Mouse (Mus musculus) ES-E14 (cell line): ENCODE measurements around the gene Homer3. TPM values are rescaled to one million over a fixed set of nuclear protein-coding genes. Genes with fewer than 3 reads are reported as not detected.

Experiments
- DNase-seq: peaks from one replicate; pipeline ENCODE4 v3.0.0-alpha.2; 2013; ENCODE audit warnings: low read depth, low spot score
- H3K27ac ChIP-seq: 2 replicates; pipeline ENCODE4 v1.5.1; 2012; ENCODE audit warnings: low read depth, mild to moderate bottlenecking, low read length, moderate library complexity, mixed read lengths; ENCODE audit not compliant: poor library complexity, insufficient read depth, severe bottlenecking
- H3K36me3 ChIP-seq: 2 replicates; pipeline ENCODE4 v1.6.1; 2012; ENCODE audit warnings: mild to moderate bottlenecking, low read length, moderate library complexity, mixed read lengths; ENCODE audit not compliant: control insufficient read depth, poor library complexity, insufficient read depth, severe bottlenecking
- H3K4me1 ChIP-seq, 2 experiments: fragments of 150-350 bp in 1 of 2; sonication (generic) in 1 of 2; 2 replicates each; pipeline ENCODE4 v1.6.1; 2012; ENCODE audit warnings: low read length in 2 of 2, mild to moderate bottlenecking in 1 of 2, mixed read lengths in 1 of 2; ENCODE audit not compliant: control insufficient read depth in 2 of 2, insufficient read depth in 2 of 2, poor library complexity in 1 of 2
- H3K4me3 ChIP-seq, 2 experiments: fragments of 150-350 bp in 1 of 2; sonication (generic) in 1 of 2; 2 replicates each; pipeline ENCODE4 v1.5.1; 2012; ENCODE audit warnings: low read length in 2 of 2, low read depth in 1 of 2, mild to moderate bottlenecking in 1 of 2, mixed read lengths in 1 of 2; ENCODE audit not compliant: insufficient read depth in 1 of 2, poor library complexity in 1 of 2, severe bottlenecking in 1 of 2
- H3K9ac ChIP-seq: 2 replicates; pipeline ENCODE4 v1.6.1; 2012; ENCODE audit warnings: low read depth, mild to moderate bottlenecking, low read length, mixed read lengths; ENCODE audit not compliant: poor library complexity, insufficient read depth, severe bottlenecking
- H3K9me3 ChIP-seq: fragments of 150-350 bp; sonication (generic); 2 replicates; pipeline ENCODE4 v1.6.1; 2012; ENCODE audit warnings: low read depth, mild to moderate bottlenecking, low read length; ENCODE audit not compliant: control insufficient read depth, insufficient read depth
- CHD2 ChIP-seq: IDR thresholded peaks from 2 replicates; pipeline ENCODE4 v1.6.1; 2014; ENCODE audit warnings: mild to moderate bottlenecking, low read depth, low read length, inconsistent platforms
- HCFC1 ChIP-seq: IDR thresholded peaks from 2 replicates; pipeline ENCODE4 v1.6.1; 2012; ENCODE audit warnings: low read length, inconsistent platforms, borderline replicate concordance; ENCODE audit not compliant: insufficient read depth
- MAFK ChIP-seq: IDR thresholded peaks from 2 replicates; pipeline ENCODE4 v1.6.1; 2014; ENCODE audit warnings: mild to moderate bottlenecking, low read depth, low read length, inconsistent platforms; ENCODE audit not compliant: insufficient read depth
- ZC3H11A ChIP-seq: IDR thresholded peaks from 2 replicates; pipeline ENCODE4 v1.6.1; 2012; ENCODE audit warnings: low read depth, mild to moderate bottlenecking, inconsistent platforms, low read length, borderline replicate concordance
- ZNF384 ChIP-seq: IDR thresholded peaks from 2 replicates; pipeline ENCODE4 v1.6.1; 2012; ENCODE audit warnings: low read depth, low read length, inconsistent platforms
- in situ Hi-C, 2 experiments: fragments of 600-800 bp; cut with MboI; formaldehyde crosslinking; loops; one replicate each; pipeline ENCODE4 v1.15.1; 2025; ENCODE audit warnings: low sequenced_read_pairs in 2 of 2, inconsistent platforms in 1 of 2; ENCODE audit not compliant: unreplicated experiment in 2 of 2
- total RNA-seq: library from RNA; depleted of rRNA; stranded (reverse); fragments of 300-350 nt; gene quantifications from 2 replicates; pipeline ENCODE4 v1.2.3, GENCODE M21; 2012

Homer3 gene
- total RNA-seq, 1 experiment, result 34.4 TPM

DNA sequence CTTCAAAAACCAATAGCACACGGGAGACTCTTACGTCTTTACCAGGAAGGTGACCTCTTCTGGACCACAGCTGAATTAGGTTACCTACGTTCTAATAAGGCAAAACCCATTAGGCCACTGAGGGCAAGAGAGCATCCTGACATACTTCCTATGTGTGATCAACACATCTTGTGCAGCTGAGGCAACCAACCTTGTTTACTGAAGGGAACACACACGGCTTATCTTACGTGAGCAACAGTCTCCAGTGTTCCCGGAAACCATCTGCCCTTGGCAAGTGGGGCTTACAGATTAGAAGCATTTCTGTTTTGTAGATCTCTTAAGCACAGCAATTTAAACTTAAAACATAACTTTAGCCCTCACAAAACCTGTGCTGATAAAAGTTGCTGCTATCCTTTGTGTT is 44.9 kb downstream of the Homer3 start:
- in situ Hi-C loops, result no loop called here
- H3K36me3 ChIP-seq, result peaks cover 15% of the 10 kb centered on the region
- no peak for DNase-seq

DNA sequence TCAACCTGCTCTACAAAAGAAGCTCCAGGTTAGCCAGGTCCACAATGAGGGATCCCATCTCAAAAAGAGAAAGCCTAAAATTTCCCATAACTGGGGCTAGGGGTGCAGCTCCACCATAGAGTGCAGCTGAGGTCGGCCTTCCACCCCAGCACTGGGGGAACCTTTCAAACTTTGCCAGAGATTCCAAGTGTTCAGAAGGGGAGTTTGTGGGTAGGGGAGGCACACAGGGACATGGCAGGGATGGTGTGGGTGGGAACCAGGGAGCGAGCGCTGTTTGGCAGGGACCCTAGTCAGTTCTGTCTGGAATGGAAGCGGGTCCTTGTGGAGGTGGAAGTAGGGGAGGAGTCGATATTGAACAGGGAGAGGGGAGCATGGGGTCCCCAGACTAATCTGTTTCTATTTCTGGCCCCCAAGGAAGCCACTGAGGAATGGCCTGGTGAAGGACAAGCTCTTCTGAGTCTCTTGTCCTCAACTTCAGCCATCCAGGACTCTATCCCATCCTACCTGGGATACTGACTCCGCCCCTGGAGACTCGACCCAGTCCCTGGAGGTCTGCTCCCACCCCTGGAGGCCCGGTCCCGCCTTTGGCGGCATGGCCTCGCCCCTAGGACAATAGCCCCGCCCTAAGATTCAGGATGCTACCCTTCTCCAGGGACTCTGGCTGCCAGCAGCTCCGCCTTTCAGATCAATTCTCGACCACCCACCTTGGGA is 46.7 kb downstream of the Homer3 start, which contains the start of gene Gdf1:
TSS of gene Gdf1 (plus strand) at position 694 of the 711 bp plus-strand sequence.
- peaks cover 29% of the 10 kb centered on the region for H3K36me3 ChIP-seq
- in situ Hi-C loops, result no loop called here
- DNase-seq, result peak; percentile 60

More for the DNA sequence above, 44.9 kb downstream of the Homer3 start:
- Histone ChIP-seq H3K9ac (no peak overlapping the region), H3K9me3 (no peaks in the 10 kb centered on the region), H3K27ac (no peak overlapping the region), H3K4me1 (peaks cover 2 to 14% of the 10 kb centered on the region in 2 experiments; a peak in 2 of 4 replicates), H3K4me3 (no peak overlapping the region)
- TF ChIP-seq CHD2 (no peak), ZC3H11A (no peak), HCFC1 (no peak), ZNF384 (no peak), MAFK (no peak)

DNA sequence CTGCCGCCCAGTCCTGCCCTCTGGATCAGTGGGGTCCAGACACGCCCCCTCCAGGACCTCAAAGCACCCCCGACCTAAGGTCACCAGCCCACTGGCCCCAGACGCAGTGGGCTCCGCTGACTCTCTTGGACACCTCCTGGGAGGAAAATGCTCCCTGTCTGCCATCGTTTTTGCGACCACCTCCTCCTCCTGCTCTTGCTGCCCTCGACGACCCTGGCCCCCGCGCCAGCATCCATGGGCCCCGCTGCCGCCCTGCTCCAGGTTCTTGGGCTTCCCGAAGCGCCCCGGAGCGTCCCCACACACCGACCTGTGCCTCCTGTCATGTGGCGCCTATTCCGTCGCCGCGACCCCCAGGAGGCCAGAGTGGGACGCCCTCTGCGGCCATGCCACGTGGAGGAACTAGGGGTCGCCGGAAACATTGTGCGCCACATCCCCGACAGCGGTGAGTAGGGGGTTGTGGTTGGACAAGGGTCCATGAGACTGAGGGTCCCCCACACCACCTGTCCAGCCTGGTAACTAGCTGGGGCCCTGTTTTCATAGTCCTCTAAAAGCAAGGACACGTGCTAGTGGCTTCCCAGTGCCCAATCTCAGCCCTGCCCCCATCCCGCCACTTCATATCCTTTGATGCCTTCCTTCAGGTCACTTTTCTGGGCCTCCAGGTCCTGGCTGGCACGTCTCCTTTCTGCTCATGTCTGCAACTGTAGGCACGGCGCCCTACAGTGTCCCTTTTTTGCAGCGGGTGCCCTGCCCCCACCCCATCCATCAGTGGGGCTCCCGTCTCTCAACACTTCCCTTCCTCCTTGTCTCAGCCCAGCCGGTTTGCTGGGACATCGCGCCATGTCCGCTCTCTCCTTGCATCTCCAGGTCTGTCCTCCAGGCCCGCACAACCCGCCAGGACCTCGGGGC is 47.5 kb downstream of the Homer3 start:
- peak overlapping the region; percentile 15 for H3K9ac ChIP-seq
- no peak for DNase-seq
- in situ Hi-C loops, result no loop called here
- H3K36me3 ChIP-seq, result peaks cover 37% of the 10 kb centered on the region
- TF ChIP-seq ZC3H11A, result no peak
- no peak for TF ChIP-seq MAFK
- TF ChIP-seq HCFC1, result no peak
- TF ChIP-seq ZNF384, result no peak
- no peak for TF ChIP-seq CHD2
- H3K4me1 ChIP-seq, result peaks cover 2 to 14% of the 10 kb centered on the region in 2 experiments; a peak in 2 of 4 replicates
- H3K27ac ChIP-seq, result no peak overlapping the region
- H3K4me3 ChIP-seq, result peak overlapping the region; percentile 37 to 39; a peak in 3 of 4 replicates
- H3K9me3 ChIP-seq, result no peaks in the 10 kb centered on the region

More for the DNA sequence above, 46.7 kb downstream of the Homer3 start, which contains the start of gene Gdf1:
- TF ChIP-seq ZC3H11A, result no peak
- no peak for TF ChIP-seq CHD2
- TF ChIP-seq MAFK, result no peak
- no peak for TF ChIP-seq HCFC1
- peak within 1 kb of the TSS; percentile 15 for H3K9ac ChIP-seq
- H3K27ac ChIP-seq, result no peak within 1 kb of the TSS
- H3K4me3 ChIP-seq, result peak within 1 kb of the TSS; percentile 37 to 39; a peak in 3 of 4 replicates
- H3K9me3 ChIP-seq, result no peaks in the 10 kb centered on the region
- peaks cover 2 to 14% of the 10 kb centered on the region in 2 experiments; a peak in 2 of 4 replicates for H3K4me1 ChIP-seq

GRCm38 (mm10) chr8:70330741-70331364 is 48.2 kb downstream of the Homer3 start:
- TF ChIP-seq MAFK, result no peak
- no peak for TF ChIP-seq CHD2
- TF ChIP-seq HCFC1, result peak; percentile 8; the same call in 1 of the 2 replicates
- TF ChIP-seq ZNF384, result no peak
- Histone ChIP-seq H3K4me1 (peaks cover 2 to 14% of the 10 kb centered on the region in 2 experiments; a peak in 2 of 4 replicates), H3K4me3 (peak overlapping the region; percentile 39 to 56; a peak in 3 of 4 replicates), H3K9me3 (no peaks in the 10 kb centered on the region), H3K9ac (peak overlapping the region; percentile 15), H3K27ac (no peak overlapping the region), H3K36me3 (peaks cover 45% of the 10 kb centered on the region)
- in situ Hi-C loops, result no loop called here
- DNase-seq, result peak; percentile 35
